Mouse (Mus musculus): Measurements from ENCODE around the gene Slc11a2.
A peak's percentile ranks its signal among the peaks of the same experiment; 100 is the strongest.

DNA sequence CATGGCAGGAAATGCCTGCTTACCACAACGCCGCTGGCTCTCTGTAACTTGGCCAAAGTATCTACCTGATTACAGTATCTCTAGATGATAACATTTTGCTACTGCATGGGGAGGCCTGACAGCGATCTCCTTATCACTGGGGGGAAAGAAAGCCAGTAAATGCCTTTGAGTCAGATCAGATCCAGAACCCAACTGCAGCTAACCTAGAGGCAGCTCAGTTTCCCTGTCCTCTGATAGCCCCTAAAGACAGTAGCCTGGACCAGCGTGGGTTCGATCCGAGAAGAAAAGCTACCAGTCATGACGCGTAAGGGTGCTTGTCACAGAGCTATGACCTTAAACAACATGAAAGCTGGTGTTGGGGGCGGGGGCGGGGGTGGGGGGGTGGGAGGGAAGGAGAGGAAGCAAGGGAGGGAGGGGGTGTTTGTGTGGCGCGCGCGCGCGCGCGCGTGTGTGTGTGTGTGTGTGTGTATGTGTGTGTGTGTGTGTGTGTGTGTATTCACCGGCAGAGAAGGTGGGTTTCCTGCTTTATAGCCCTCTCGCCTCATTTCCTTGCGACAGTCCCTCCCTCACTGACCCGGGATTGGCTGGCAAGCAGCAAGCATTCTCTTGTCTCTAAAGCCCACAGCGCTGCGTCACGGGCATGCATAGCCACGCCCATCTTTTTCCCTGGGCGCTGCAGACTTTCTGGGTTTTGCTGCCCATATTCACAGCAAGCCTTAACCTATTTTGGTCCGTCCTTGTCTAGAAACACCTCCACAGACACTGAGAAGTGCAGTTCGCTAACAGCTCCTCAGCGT is 18.5 kb upstream of the Slc11a2 start:
- no peak for TF ChIP-seq CTCF (conservative IDR thresholded peaks at IDR 0.05 in 1 of 2, IDR thresholded peaks at IDR 0.05 in 1 of 2; ENCODE audit: low read depth in 2 of 2, low read length in 2 of 2)
- no peak for TF ChIP-seq EP300 (IDR thresholded peaks at IDR 0.05; ENCODE audit: low read length)
- peak; percentile 67 for TF ChIP-seq POLR2A (IDR thresholded peaks at IDR 0.05; ENCODE audit: low read depth, low read length)
- no peak for TF ChIP-seq ZC3H11A (IDR thresholded peaks at IDR 0.05; ENCODE audit: low read depth, low read length)

Data from CH12.LX (cell line).